Mouse (Mus musculus) ovary, adult 18-20 months (tissue): ENCODE data around the gene Fto.

Source experiments
- DNase-seq: peaks from one replicate; pipeline ENCODE4 v3.0.0; 2022; ENCODE audit warnings: low spot score, mixed read lengths

Fto gene

DNA sequence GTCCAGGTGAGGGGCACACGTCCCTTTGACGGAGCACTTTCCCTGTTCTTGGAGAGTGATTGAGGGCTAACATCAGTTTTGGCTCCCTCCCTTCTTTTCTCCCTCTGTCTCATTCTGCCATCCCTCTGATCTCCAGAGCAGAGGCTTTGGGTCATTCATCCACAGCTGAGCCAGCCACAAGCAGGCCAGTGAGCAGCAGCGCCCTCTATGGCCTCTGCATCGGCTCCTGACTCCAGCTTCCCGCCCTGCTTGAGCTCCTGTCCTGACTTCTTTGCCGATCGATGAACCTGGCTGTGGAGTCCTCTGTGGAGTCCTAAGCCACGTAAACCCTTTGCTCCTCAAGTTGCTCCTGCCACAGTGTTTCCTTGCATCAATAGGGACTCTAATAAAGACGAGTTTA lies 10.9 kb downstream of the Fto start:
- DNase-seq: no peak

DNA sequence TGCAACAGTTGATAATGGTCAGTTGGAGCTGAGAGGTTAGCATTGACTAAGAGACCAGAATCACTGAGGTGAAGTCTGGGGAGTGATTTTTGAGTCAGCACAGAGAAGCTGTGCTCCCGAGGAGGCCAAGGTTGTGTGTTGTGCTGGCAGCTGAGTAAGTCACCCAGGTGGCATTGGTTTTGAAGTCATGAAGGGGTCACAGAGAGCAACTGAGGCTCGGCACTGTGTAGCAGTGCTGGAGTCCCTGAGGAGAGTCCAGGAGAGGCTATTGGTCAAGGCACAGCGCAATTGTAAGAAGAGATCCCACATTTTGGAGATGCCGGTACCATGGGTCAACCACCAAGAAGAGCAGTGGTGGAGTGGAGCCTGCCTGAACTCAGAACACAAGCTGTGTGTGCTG lies 11.6 kb downstream of the Fto start:
- DNase-seq: no peak

DNA sequence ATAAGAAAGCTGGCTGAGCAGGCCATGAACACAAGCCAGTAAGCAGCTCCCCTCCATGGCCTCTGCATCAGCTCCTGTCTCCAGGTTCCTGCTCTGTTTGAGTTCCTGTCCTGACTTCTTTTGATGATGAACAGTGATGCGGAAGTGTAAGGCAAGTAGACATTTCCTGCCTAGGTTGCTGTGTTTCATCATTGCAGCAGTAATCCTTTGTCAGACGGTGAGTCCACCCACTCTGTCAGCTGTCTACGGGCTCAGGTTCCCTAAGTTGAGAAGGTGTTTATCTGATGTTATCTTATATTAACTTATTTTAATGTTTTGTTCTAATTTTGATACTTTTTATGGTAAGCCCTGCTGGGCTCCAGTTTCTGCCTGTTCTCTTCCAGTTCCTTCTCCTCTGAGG lies 12.7 kb downstream of the Fto start:
- no peak for DNase-seq

DNA sequence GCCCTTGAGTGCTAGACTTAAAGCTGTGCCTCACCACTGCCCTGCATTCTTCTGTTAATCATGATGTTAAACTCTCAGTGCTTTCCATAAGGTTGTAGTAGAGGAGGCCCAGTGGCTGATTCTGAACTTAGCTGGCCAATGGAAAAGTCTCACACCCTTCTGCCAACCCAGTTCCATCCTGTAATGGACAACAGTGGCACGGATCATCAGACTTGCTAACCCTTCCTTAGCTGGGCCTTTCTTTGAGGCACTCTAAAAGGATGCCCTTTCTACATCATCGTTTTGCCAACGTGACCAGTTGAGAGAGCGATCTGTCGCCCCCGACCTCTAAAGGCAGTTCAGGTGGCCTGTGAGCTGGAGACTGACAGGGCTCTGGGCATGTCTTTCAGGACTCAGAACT lies 13.6 kb downstream of the Fto start:
- no peak for DNase-seq

DNA sequence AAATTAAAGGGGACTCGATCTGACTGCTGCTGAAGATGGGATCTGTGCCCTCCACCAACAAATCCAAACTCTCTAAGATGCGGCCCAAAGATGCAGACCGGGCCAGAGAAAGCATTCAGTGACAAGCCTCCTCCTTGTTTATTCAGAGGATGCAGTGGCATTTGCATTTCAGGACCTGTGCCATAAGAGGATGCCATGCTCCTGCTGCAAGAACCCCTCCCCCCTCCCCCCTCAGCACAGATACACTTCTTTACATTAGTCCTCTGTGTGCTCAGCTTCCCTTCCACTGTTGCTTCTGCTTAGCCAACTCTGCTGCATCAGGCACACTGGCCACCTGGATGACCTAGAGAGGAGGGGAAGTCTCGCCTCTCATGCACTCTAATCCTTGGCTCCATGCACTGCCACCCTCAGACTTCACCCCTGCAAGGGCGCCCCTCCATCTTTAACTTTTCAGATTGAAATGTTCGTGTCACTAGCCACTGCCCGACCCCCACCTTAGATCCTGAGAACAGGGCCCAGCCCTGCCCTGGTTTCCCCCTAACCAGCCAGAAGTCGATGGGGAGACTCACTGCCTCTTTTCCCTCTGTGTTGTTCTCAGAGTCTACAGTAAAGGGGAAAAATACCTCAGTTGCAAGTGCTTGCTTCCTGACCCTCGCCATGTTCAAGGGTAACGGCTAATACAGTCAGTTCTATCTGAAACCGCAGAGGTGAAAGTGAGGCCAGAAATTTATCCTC lies 14.3 kb downstream of the Fto start:
- no peak for DNase-seq

DNA sequence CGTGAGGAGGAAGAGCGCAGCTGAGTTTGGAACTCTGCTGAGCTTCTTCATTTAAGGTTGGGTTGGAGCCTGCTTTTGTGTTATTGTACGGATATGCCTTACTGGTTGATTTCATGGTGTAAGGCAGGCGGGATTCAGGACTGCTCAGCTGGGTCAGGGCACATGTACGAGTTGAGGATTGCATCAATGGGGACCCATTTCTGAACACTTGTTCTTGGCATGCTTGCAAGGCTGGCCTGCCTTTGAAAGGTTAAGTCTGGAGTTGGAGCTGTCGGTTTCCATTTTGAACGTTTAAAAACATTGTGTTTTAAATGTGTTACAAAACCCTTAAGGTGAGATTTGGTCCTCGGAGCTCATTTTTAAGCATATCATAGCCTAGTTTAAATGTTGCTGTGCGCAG lies 15.7 kb downstream of the Fto start:
- DNase-seq: no peak

DNA sequence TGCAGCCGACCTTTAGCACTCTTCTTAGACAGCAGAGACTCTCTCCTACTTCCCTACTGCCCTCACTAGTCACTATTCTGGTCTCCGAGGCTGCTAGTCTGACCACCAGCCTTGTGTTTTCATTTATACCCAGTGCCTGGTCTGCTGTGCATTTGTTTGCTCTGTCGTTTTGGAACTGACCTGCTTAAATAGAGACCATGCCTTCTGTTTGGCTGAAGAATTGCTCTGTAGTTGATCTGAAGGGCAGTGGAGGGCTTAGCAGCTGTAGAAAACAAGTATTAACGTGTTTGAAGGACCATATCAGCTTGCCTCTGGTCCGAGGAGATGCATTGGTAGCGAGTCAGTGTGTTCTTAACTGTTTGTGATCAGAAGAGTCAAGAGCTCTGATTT lies 16.1 kb downstream of the Fto start:
- DNase-seq: no peak

DNA sequence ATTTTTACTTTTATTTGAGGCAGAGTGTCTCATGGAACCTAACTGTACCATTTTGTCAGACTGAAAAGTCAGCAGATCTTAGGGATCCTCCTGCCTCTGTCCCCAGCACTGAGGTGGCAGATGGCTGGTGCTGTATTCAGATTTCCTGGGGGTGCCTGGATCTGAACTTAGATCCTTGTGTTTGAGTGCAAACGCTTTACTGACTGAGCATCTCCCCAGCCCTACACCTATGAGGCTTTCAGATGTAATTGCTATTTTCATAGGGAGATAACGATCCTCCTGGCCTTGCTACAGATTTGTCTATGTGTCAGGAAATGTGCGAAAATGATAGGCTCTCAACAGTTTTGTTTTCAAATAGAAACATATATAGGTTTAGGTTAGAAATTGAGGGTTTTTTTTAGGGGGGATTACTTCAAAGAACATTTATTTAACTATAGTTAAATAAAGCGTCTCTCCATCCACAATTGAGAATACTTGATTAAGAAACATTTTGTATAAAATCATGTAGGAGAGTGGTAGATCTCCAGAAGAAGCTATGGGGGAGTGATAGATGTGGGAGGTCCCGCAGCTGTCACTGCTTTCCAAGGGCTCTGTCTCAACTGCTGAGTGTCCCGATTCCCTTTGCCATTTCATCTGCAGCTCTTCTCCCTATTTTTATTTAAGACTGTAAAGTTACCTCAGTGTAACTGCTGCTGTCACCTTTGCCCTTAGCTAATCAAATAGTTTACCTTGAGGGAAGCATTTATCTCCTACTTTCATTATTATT lies 25.2 kb downstream of the Fto start:
- no peak for DNase-seq

DNA sequence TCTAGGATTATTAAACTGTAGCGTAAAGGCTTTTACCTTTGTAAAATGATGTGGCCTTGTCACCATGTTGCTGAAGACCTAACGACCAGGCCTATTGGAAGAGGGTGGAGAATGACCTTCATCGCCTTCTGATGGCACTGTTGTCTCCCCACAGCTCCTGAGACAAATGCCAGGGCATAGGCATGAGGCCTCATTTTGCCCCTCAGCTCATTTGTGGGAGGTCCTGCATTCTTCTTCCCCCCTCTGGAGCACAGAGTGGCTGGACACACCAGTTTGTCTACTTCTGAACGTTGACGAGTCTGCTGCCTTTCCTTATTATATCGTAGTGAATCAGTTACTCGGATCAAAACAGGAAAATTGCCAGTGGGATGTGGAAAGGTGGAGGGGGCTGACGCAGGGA lies 26.3 kb downstream of the Fto start:
- no peak for DNase-seq

DNA sequence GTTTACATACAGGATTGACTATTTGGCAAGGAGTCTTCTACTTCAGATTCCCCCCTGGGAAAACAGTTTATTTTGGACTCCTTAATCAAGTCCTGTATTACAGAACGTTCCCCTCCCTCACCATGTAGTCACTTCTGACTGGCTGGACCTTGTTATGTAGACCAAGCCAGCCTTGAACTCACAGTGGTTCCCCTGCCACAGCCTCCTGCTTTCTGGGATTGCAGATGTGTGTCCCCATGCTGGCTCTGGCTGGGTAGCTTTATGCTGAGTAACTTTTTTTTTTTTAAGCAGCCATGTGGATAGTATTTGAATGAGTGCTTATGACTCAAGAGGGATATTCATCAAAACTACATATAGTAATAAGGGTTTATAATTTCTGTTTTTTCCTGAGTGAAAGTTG lies 27.4 kb downstream of the Fto start:
- DNase-seq: no peak

DNA sequence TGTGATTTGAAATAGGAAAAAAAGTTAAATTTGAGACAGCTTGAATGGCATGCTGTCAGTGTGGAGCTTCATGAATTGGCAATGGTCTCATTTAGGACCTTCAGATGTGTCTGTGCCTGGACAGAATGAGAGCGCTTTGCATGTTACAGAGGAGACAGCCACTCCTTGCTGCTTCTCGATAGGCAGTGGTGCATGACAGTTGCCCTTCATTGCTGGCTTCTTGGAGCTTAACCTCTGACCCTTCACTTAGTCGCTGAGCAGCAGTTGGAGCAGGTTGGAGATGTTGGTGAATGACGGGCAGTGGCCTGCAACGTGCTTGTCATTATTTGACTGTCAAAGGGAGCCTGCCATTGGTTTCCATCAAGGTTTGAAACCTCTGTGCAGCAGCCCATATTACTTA lies 28.9 kb downstream of the Fto start:
- DNase-seq: no peak

DNA sequence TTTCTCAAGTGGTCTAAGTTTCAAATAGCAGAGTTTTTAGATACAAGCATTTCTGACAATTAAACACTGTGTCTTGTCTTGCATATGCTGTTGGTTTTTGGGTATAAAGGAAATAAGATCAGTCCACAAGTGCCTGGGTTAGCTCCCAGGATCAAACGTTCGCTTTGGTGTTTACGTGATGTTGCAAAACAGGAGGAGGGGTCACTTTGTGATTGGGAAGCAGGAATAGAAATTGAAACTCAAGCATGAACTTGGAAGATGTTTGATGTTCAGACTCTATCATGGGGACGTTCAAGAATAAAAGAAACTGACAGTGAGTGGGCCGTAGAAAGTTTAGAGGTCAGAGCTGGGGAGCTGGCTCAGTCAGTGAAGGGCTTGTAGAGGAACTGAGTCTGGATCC lies 29.5 kb downstream of the Fto start:
- no peak for DNase-seq

DNA sequence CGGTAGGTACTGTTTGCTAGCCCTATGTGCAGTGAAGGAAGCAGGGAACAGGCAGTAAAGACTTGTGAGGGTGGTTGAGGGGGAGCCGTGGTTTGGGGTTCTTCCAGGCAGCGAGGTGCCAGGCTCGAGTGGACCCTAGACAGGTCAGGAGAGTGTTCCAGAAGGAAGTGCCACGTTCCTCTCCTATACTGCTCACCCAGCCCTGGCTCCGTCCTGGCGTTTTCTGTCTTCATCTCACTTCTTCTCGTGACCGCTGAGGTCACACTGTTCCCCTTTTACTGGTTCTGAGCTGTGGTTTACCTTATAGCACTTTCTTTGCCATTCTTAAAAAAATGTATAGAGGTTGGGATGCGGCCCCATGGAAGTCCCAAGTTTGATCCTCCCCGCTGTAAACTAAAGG lies 31.3 kb downstream of the Fto start:
- DNase-seq: no peak

DNA sequence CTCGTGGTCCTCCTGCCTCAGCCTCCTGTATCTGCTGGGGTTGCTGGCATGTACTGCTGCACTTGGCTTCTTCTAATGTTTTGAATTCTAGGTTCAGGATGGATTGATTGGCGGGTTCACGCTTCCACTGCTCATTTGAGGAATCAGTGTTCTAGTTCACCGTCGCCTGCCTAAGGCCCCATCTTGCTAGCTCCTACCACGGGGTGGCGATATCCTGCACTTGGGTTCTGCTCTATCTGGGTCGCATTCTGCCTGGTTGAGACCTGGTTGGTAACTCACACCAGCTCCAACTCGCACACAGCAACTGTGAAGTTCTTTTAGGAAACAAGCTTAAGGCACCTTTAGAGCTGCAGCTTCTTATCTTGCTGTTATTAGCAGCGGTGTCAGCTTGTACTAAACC lies 33.8 kb downstream of the Fto start:
- DNase-seq: no peak

DNA sequence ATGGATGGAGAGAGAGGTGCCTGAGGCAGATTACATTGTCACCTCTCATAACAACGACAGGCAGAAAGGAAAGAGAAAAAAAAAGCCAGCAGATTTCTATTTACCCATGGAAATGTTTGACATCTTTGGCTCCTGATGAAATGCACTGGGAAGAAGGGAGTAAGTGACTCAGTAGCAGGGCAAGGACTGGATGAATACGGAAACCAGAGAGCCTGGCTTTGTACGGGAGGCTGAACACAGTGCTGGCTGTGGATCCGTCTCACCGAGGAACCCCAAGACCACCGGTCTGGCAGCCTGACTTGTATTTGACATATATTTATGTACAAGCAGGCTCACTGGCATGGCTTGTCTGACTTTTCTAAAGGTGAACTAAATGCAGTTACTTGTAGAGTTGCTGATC lies 34.3 kb downstream of the Fto start:
- DNase-seq: no peak

DNA sequence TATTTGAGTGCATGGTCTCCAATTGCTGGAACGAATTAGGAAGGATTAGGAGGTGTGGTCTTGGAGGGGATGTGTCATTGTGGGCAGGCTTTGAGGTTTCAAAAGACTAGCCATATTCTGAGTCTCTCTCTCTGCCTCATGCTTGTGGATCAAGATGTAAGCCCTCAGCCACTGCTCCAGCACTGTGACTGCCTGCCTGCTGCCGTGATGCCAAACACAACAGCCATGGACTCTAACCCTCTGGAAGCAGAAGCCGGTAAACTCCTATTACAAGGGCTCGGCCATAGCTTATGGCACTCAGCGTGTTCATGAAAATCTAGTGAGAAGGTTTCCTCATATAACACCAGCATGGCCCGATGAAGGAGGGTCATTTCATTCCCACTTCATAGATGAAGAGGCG lies 36.5 kb downstream of the Fto start:
- no peak for DNase-seq

DNA sequence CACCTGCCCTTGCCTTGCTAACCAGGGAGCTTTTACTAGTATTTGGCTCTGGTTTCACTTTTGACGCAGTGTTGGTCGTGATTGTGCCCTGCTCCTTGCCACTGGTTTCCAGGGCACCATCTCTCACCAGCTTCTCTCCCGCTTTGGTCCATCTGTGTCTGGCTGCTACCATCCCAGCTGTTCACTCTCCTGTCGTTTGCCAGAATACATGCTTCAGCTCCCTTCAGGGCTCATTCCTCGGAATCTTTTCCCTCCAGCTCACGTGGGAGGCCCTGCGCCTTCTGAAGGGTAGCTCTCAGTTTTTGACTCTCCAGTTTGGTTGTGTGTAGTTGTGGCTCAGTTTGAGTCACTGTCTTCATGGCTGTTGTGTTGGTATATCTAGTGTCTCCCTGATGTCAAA lies 37.3 kb downstream of the Fto start:
- no peak for DNase-seq

DNA sequence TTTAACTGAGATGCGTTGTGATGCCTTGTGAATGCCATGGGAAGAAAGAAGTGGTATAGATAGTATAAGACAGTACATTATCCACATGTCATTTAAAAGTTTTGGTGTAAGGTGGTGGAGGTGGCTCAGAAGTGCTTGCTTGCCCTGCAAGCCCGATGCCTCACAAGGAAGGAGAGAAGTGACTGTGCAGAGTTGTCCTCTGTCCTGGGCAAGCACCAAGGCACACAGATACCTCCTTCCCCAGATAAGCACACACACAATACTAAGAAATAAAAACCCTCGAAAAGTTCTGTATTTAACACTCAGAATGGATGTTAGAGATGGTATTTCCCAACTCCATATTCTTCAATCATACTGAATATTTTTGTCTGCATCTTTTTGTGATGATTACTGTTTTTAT lies 39.3 kb downstream of the Fto start:
- no peak for DNase-seq

DNA sequence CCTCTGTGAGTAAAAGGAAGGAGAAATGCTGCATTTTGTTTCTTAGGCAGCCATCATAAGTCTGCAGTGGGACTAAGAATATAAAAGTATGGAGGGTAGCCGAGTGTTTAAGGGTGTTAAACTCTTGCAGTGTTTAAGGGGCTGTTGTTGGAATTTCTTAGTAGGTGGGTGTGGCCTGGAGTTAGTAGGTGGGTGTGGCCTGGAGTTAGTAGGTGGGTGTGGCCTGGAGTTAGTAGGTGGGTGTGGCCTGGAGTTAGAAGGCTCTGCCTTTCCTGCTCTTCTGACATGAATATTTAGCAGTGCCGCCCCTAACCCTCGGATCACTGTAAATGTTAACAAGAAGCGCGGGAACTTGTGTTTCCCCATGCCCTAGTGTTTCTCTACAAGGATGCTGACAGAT lies 39.7 kb downstream of the Fto start:
- no peak for DNase-seq

DNA sequence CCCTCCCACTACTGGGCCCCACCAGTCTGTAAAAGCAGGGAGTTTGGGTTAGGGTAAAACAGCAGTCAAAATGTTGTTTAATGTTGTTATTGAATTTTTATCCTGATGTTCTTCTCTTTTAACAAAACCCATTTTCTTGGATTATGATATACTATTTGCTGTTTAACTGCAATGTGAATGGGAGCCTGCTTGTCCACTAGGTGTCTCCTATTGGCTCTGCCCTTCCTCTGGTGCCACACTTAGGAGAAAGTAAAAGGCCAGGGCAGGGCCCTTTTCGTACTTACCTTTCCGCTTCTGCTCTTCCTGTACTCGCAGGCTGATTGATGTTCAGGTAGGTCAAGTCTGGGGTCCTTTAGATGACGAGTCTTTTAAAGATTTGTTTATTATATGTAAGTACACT lies 40.6 kb downstream of the Fto start:
- DNase-seq: no peak

DNA sequence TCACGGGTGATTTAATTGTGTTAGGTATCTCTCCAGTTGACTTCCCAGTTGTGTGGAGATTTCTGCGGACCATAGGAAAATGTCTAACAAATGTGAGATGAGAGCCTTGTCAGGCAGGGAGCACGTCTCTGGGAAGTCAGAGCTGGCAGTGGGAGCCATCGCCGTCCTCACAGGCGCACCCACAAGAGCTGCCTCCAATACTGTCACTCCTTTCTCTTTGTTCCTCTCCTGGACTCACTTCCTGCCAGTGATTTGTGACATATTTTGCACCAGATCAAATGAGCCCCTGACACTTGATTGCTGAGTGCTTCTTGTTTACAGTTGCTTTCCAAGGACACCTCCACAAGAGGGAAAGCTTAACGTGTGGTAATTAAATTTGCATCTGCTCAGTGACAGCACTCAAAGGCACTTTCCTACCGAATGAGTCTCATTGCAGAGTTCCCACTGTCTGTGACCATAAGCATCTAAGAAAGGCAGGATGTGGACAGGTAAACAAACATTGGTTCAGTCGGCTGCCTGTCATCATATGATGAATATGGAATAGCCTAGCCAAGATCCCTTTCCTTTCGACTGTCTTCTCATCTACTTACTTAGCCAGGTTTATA lies 42.1 kb downstream of the Fto start:
- no peak for DNase-seq

DNA sequence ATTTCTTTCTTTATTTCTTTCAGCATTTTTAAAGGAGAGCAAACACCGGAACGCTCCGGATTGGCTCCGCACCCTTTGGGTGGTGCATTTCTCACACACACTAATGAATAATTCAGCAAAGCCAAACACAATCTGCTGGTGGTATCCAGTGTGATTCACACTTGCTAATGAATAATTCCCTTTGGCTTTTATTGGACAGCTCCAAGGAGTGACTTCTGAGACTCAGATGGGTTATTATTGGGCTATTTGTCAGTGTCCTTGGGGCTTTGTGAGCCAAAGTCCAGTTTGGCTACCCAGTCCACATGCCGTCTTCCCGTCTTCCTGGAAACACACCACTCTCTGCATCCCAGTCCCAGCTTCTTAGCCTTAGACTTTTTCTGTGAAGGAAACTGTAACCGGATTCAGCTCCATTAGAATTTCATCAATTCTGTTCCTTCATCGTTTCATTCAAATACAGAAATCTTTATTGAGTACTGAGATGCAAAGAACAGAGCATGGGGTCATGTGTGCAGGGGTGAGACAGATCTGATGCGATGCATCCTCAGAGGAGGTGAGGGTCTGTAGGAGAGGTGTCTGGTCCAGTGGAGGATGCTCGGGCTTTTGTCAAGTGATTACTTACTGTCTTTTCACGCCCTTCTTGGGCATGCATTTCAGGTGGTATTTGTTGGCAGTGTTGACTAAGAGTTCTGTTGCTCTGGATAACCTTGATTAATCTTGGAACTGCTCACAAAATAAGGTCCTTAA lies 42.8 kb downstream of the Fto start:
- no peak for DNase-seq

DNA sequence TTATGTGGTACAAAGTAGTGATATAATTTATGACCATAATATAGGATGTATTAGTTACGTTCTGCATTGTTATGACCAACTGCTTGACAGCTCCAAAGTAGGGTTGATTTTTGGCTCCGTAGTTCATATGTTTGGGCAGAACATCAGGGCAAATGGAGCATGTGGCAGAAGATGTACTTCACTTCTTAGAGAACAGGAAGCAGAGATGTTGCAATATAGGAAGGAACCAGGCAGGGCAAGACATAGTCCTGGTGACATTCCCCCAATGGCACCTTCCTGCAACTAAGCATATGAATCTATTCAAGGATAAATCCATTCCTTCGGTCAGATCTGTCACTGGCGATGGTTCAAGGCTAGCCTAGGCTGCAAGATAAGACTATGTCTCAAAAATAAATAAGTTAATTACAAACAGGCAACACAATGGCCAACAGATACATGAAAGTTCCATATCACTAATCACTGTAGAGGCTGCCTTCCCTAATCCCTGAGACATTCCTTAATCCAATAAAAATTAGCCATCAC lies 44.2 kb downstream of the Fto start:
- DNase-seq: no peak
